Mouse (Mus musculus) kidney, embryonic 15.5 days (tissue): ENCODE data around the gene Amotl2. TPM values are rescaled to one million over a fixed set of nuclear protein-coding genes. Genes with fewer than 3 reads are reported as not detected.
A peak's percentile ranks its signal among the peaks of the same experiment; 100 is the strongest.

Experiments
- ATAC-seq: fragments of 200-750 bp; cut with Nextera tagmentation; replicated peaks from 2 replicates; pipeline ENCODE4 v1.8.0; 2017; ENCODE audit warnings: moderate TSS enrichment; ENCODE audit not compliant: low FRiP score
- H3K27ac ChIP-seq: fragments of 300-500 bp; sonication (generic); 2 replicates; pipeline ENCODE4 v1.5.1; 2015; ENCODE audit warnings: mild to moderate bottlenecking, inconsistent platforms
- H3K27me3 ChIP-seq: fragments of 300-500 bp; sonication (generic); 2 replicates; pipeline ENCODE4 v1.6.1; 2015; ENCODE audit warnings: inconsistent platforms
- H3K36me3 ChIP-seq: fragments of 300-500 bp; sonication (generic); 2 replicates; pipeline ENCODE4 v1.6.1; 2015; ENCODE audit warnings: inconsistent platforms
- H3K4me1 ChIP-seq: fragments of 300-500 bp; sonication (generic); 2 replicates; pipeline ENCODE4 v1.6.1; 2015; ENCODE audit warnings: inconsistent platforms
- H3K4me2 ChIP-seq: fragments of 300-500 bp; sonication (generic); 2 replicates; pipeline ENCODE4 v1.6.1; 2015; ENCODE audit warnings: moderate library complexity, mild to moderate bottlenecking, inconsistent platforms
- H3K4me3 ChIP-seq: fragments of 300-500 bp; sonication (generic); replicated peaks from 2 replicates; pipeline ENCODE4 v1.5.1; 2015; ENCODE audit warnings: mild to moderate bottlenecking, inconsistent platforms
- H3K9ac ChIP-seq: fragments of 300-500 bp; sonication (generic); 2 replicates; pipeline ENCODE4 v1.6.1; 2015; ENCODE audit warnings: mild to moderate bottlenecking, inconsistent platforms
- H3K9me3 ChIP-seq: fragments of 300-500 bp; sonication (generic); replicated peaks from 2 replicates; pipeline ENCODE4 v1.6.1; 2016; ENCODE audit warnings: inconsistent platforms
- WGBS: fragments of 180-500 bp; shearing (Covaris S2); methylation state at CpG from one replicate; pipeline ENCODE4 v1.1.7; 2015; ENCODE audit warnings: mixed read lengths; 5-methylcytosine and 5-hydroxymethylcytosine counted together
- polyA plus RNA-seq: library from polyadenylated mRNA; unstranded; fragments of >200 nt; fragmentation: Nextera tagmentation; extraction: Ambion mirVana; gene quantifications from 2 replicates; pipeline ENCODE4 v1.2.1, GENCODE M21; 2015

The Amotl2 gene
- polyA plus RNA-seq, 1 experiment from 2014 or later, result 45.1 TPM

- H3K4me1 ChIP-seq, result peaks cover 84% of the 10 kb centered on the region
- H3K4me3 ChIP-seq, result peak overlapping the region; percentile 77
- H3K27ac ChIP-seq, result peak overlapping the region; percentile 54; the same call in 1 of the 2 replicates
- 64% methylated on average over 18 of the region's 18 CpGs for WGBS
- no peaks in the 10 kb centered on the region for H3K9me3 ChIP-seq
- H3K36me3 ChIP-seq, result peaks cover 59% of the 10 kb centered on the region
- no peaks in the 10 kb centered on the region for H3K27me3 ChIP-seq
- no peak for ATAC-seq
- peak overlapping the region; percentile 88; the same call in 1 of the 2 replicates for H3K9ac ChIP-seq
- peak overlapping the region; percentile 91 for H3K4me2 ChIP-seq
These were observed 4.2 kb downstream of the Amotl2 start for GRCm38 (mm10) chr9:102720567-102721167.

GRCm38 (mm10) chr9:102721406-102721978, 5.0 kb downstream of the Amotl2 start:
- peak overlapping the region; percentile 54 for H3K27ac ChIP-seq
- H3K9me3 ChIP-seq, result no peaks in the 10 kb centered on the region
- H3K36me3 ChIP-seq, result peaks cover 62% of the 10 kb centered on the region
- H3K27me3 ChIP-seq, result no peaks in the 10 kb centered on the region
- peak overlapping the region; percentile 24 for H3K9ac ChIP-seq
- H3K4me1 ChIP-seq, result peaks cover 84% of the 10 kb centered on the region
- H3K4me3 ChIP-seq, result peak overlapping the region; percentile 77
- 44% methylated on average over 3 of the region's 3 CpGs for WGBS
- peak overlapping the region; percentile 91 for H3K4me2 ChIP-seq
- no peak for ATAC-seq

GRCm38 (mm10) chr9:102722071-102722561, 5.6 kb downstream of the Amotl2 start:
- peak overlapping the region; percentile 24 for H3K9ac ChIP-seq
- H3K4me1 ChIP-seq, result peaks cover 84% of the 10 kb centered on the region
- WGBS, result 29% methylated on average over 9 of the region's 9 CpGs
- H3K27me3 ChIP-seq, result no peaks in the 10 kb centered on the region
- H3K4me3 ChIP-seq, result peak overlapping the region; percentile 77
- H3K9me3 ChIP-seq, result no peaks in the 10 kb centered on the region
- ATAC-seq, result no peak
- peak overlapping the region; percentile 54 for H3K27ac ChIP-seq
- peaks cover 68% of the 10 kb centered on the region for H3K36me3 ChIP-seq
- H3K4me2 ChIP-seq, result peak overlapping the region; percentile 91

- Histone ChIP-seq H3K4me2 (peak overlapping the region; percentile 91), H3K4me3 (0 out of 2 replicates have a peak overlapping the region, but pooled peaks have one; percentile 77), H3K27me3 (no peaks in the 10 kb centered on the region), H3K9me3 (no peaks in the 10 kb centered on the region), H3K4me1 (peaks cover 89% of the 10 kb centered on the region), H3K27ac (peak overlapping the region; percentile 95), H3K36me3 (peaks cover 74% of the 10 kb centered on the region), H3K9ac (0 out of 2 replicates have a peak overlapping the region, but pooled peaks have one; percentile 7)
- ATAC-seq, result no peak
- 81% methylated on average over 4 of the region's 4 CpGs for WGBS
These were observed 6.3 kb downstream of the Amotl2 start for GRCm38 (mm10) chr9:102722750-102723149.

GRCm38 (mm10) chr9:102723241-102723709, 6.8 kb downstream of the Amotl2 start:
- ATAC-seq, result no peak
- H3K36me3 ChIP-seq, result peaks cover 79% of the 10 kb centered on the region
- peak overlapping the region; percentile 95 for H3K27ac ChIP-seq
- H3K27me3 ChIP-seq, result no peaks in the 10 kb centered on the region
- 0 out of 2 replicates have a peak overlapping the region, but pooled peaks have one; percentile 77 for H3K4me3 ChIP-seq
- no peaks in the 10 kb centered on the region for H3K9me3 ChIP-seq
- 86% methylated on average over 12 of the region's 12 CpGs for WGBS
- H3K9ac ChIP-seq, result 0 out of 2 replicates have a peak overlapping the region, but pooled peaks have one; percentile 7
- peaks cover 93% of the 10 kb centered on the region for H3K4me1 ChIP-seq
- no peak overlapping the region for H3K4me2 ChIP-seq

- Histone ChIP-seq H3K36me3 (peaks cover 87% of the 10 kb centered on the region), H3K9me3 (no peaks in the 10 kb centered on the region), H3K4me3 (no peak overlapping the region), H3K9ac (no peak overlapping the region), H3K27me3 (no peaks in the 10 kb centered on the region), H3K27ac (peak overlapping the region; percentile 95), H3K4me1 (peaks cover 95% of the 10 kb centered on the region), H3K4me2 (no peak overlapping the region)
- ATAC-seq, result no peak
- 45% methylated on average over 4 of the region's 4 CpGs for WGBS
These were observed 7.6 kb downstream of the Amotl2 start for GRCm38 (mm10) chr9:102723990-102724461.

- H3K4me1 ChIP-seq, result peaks cover 93% of the 10 kb centered on the region
- ATAC-seq, result no peak
- 86% methylated on average over 7 of the region's 7 CpGs for WGBS
- H3K27me3 ChIP-seq, result no peaks in the 10 kb centered on the region
- 0 out of 2 replicates have a peak overlapping the region, but pooled peaks have one; percentile 18 for H3K9ac ChIP-seq
- H3K27ac ChIP-seq, result peak overlapping the region; percentile 95
- H3K4me2 ChIP-seq, result peak overlapping the region; percentile 54; the same call in 1 of the 2 replicates
- H3K9me3 ChIP-seq, result no peaks in the 10 kb centered on the region
- peaks cover 94% of the 10 kb centered on the region for H3K36me3 ChIP-seq
- H3K4me3 ChIP-seq, result no peak overlapping the region
These were observed 8.5 kb downstream of the Amotl2 start for GRCm38 (mm10) chr9:102724942-102725341.

- Histone ChIP-seq H3K4me2 (peak overlapping the region; percentile 54), H3K4me3 (peak overlapping the region; percentile 18), H3K36me3 (peaks cover 94% of the 10 kb centered on the region), H3K4me1 (peaks cover 89% of the 10 kb centered on the region), H3K9me3 (no peaks in the 10 kb centered on the region), H3K9ac (0 out of 2 replicates have a peak overlapping the region, but pooled peaks have one; percentile 26), H3K27ac (peak overlapping the region; percentile 95), H3K27me3 (no peaks in the 10 kb centered on the region)
- ATAC-seq, result peak; percentile 93
- WGBS, result 1% methylated on average over 22 of the region's 22 CpGs
These were observed 9.6 kb downstream of the Amotl2 start for GRCm38 (mm10) chr9:102725958-102726654.

GRCm38 (mm10) chr9:102726811-102727210, 10.3 kb downstream of the Amotl2 start:
- ATAC-seq, result no peak
- Histone ChIP-seq H3K4me1 (peaks cover 84% of the 10 kb centered on the region), H3K9me3 (no peaks in the 10 kb centered on the region), H3K36me3 (peaks cover 94% of the 10 kb centered on the region), H3K9ac (no peak overlapping the region), H3K4me3 (peak overlapping the region; percentile 18; the same call in 1 of the 2 replicates), H3K27me3 (no peaks in the 10 kb centered on the region), H3K27ac (peak overlapping the region; percentile 95), H3K4me2 (peak overlapping the region; percentile 54)
- WGBS, result 54% methylated on average over 3 of the region's 3 CpGs

- Histone ChIP-seq H3K9ac (no peak overlapping the region), H3K36me3 (peaks cover 94% of the 10 kb centered on the region), H3K9me3 (no peaks in the 10 kb centered on the region), H3K27ac (no peak overlapping the region), H3K4me2 (no peak overlapping the region), H3K4me3 (no peak overlapping the region), H3K4me1 (peaks cover 74% of the 10 kb centered on the region), H3K27me3 (no peaks in the 10 kb centered on the region)
- no peak for ATAC-seq
- whole genome bisulfite sequencing, result 74% methylated on average over 25 of the region's 25 CpGs
These were observed 11.4 kb downstream of the Amotl2 start for GRCm38 (mm10) chr9:102727662-102728468.

GRCm38 (mm10) chr9:102728469-102728747, 11.9 kb downstream of the Amotl2 start:
- peaks cover 71% of the 10 kb centered on the region for H3K4me1 ChIP-seq
- WGBS, result 95% methylated on average over 9 of the region's 9 CpGs
- no peak for ATAC-seq

More at GRCm38 (mm10) chr9:102728469-102728747, 11.9 kb downstream of the Amotl2 start:
- peaks cover 92% of the 10 kb centered on the region for H3K36me3 ChIP-seq
- H3K27ac ChIP-seq, result no peak overlapping the region
- H3K9ac ChIP-seq, result no peak overlapping the region
- H3K4me2 ChIP-seq, result no peak overlapping the region
- no peak overlapping the region for H3K4me3 ChIP-seq
- H3K27me3 ChIP-seq, result no peaks in the 10 kb centered on the region
- no peaks in the 10 kb centered on the region for H3K9me3 ChIP-seq
